Mouse (Mus musculus) kidney, adult 18-20 months (tissue): Measurements from ENCODE around the gene Kcns3.

Experiments used
- DNase-seq: peaks from one replicate; pipeline ENCODE4 v3.0.0; 2021

Gene Kcns3

GRCm38 (mm10) chr12:11151015-11151414 lies at the start of gene Kcns3:
Kcns3 (minus strand) TSS chr12:11151056.
- DNase-seq: no peak

GRCm38 (mm10) chr12:11198551-11198950 lies 47.7 kb upstream of the Kcns3 start:
- DNase-seq: no peak

- no peak for DNase-seq
Measured at GRCm38 (mm10) chr12:11198026-11198425, 47.2 kb upstream of the Kcns3 start.

GRCm38 (mm10) chr12:11196830-11197229 lies 46.0 kb upstream of the Kcns3 start:
- DNase-seq: no peak

GRCm38 (mm10) chr12:11196142-11196597 lies 45.3 kb upstream of the Kcns3 start:
- peak; percentile 79 for DNase-seq

GRCm38 (mm10) chr12:11195031-11195430 lies 44.2 kb upstream of the Kcns3 start:
- no peak for DNase-seq

- peak; percentile 88 for DNase-seq
Measured at GRCm38 (mm10) chr12:11178486-11179154, 27.8 kb upstream of the Kcns3 start.

- no peak for DNase-seq
Measured at GRCm38 (mm10) chr12:11177408-11178394, 26.8 kb upstream of the Kcns3 start.

- DNase-seq: no peak
Measured at GRCm38 (mm10) chr12:11158670-11159069, 7.8 kb upstream of the Kcns3 start.

- no peak for DNase-seq
Measured at GRCm38 (mm10) chr12:11155123-11155522, 4.3 kb upstream of the Kcns3 start.

GRCm38 (mm10) chr12:11153587-11153986 lies 2.7 kb upstream of the Kcns3 start:
- no peak for DNase-seq

GRCm38 (mm10) chr12:11150192-11150935 lies 492 bp downstream of the Kcns3 start:
- peak; percentile 50 for DNase-seq

GRCm38 (mm10) chr12:11149421-11150191 lies 1.2 kb downstream of the Kcns3 start:
- DNase-seq: peak; percentile 39

GRCm38 (mm10) chr12:11149121-11149420 lies 1.8 kb downstream of the Kcns3 start:
- no peak for DNase-seq

- DNase-seq: no peak
Measured at GRCm38 (mm10) chr12:11144894-11145293, 6.0 kb downstream of the Kcns3 start.

- no peak for DNase-seq
Measured at GRCm38 (mm10) chr12:11132418-11132817, 18.4 kb downstream of the Kcns3 start.

- no peak for DNase-seq
Measured at GRCm38 (mm10) chr12:11129188-11129587, 21.7 kb downstream of the Kcns3 start.

GRCm38 (mm10) chr12:11126186-11126759 lies 24.6 kb downstream of the Kcns3 start:
- no peak for DNase-seq

- DNase-seq: no peak
Measured at GRCm38 (mm10) chr12:11101565-11101964, 49.3 kb downstream of the Kcns3 start.

- DNase-seq: no peak
Measured at GRCm38 (mm10) chr12:11088626-11089372, 62.1 kb downstream of the Kcns3 start.

- no peak for DNase-seq
Measured at GRCm38 (mm10) chr12:11086866-11087265, 64.0 kb downstream of the Kcns3 start.
